Mouse (Mus musculus) monocyte, adult 5-6 weeks (primary cell): ENCODE results near the gene Abcf2. TPM values are rescaled to one million over a fixed set of nuclear protein-coding genes. Genes with fewer than 3 reads are reported as not detected.

Experiments used
- ATAC-seq: fragments of 153-309, 156-312 bp; replicated peaks from 2 replicates; pipeline ENCODE4 v1.8.0; 2017; ENCODE audit warnings: mild to moderate bottlenecking; ENCODE audit not compliant: low TSS enrichment, insufficient number of reproducible peaks, severe bottlenecking, poor library complexity, low FRiP score
- total RNA-seq: library from RNA; stranded (forward); fragments of 200-1000, 200-491, 200-594 nt; gene quantifications from 3 replicates; pipeline ENCODE4 v1.2.3, GENCODE M21; 2017

Abcf2 gene
- total RNA-seq: 33.8 to 45.3 TPM (median 42.1 TPM) in 3 replicates

DNA sequence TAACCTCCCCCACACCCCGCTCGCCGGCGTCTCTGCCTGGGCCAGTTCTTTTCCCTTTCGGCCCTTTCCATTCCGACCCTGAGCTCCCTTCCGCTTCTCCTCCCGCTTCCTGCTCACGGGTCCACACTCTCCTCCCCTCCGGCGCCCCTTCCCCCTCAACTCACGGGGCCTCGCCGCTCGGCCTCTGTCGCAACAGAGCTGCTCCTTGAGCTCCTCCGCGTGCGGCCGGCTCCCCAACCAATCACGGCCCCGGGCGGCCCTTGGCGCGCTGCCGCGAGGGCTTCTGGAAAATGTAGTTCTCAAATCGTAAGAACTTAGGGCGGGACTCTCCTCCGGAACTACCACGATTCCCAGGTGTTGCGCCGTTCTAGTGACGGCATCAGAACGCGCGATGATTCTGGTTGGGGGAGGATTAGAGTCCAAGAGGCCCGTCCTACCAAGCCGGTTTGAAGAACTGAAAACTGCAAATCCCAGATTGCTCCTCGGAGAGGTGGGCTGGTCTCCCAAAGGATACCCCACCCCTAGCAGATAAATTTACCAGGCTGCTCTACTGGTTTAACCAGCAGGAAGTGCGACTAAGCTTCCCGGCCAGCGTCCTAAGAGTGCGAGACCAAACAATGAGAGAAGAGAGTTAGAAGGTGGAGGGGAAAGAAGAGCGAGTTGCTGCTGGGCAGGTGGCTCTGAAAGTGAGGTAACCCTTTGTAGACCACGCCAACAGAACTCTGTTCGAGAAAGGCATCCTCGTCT, at the start of gene Abcf2:
Gene Abcf2, minus strand, starts transcription at position 285 of the 747 bp plus-strand sequence.
- peak; percentile 91 for ATAC-seq

DNA sequence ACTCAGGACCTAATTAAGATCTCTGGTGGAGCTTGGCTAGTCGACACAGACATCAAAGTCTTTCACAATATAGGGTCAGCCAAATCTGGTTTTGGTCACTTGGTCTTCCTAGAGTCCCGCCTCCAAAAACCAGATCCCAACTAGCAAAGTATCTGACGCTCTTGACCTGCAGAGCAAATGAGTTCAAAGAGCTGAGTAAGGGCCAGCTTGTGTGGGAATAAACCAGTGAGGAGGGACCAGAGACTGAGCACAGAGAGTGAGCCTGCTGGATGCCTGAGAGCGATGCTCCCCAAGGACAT, 47.5 kb upstream of the Abcf2 start:
- ATAC-seq: no peak

- no peak for ATAC-seq
Observed at GRCm38 (mm10) chr5:24623986-24624821, 46.9 kb upstream of the Abcf2 start, which contains the start of gene Smarcd3. Gene Smarcd3 (minus strand): TSS chr5:24624411.

DNA sequence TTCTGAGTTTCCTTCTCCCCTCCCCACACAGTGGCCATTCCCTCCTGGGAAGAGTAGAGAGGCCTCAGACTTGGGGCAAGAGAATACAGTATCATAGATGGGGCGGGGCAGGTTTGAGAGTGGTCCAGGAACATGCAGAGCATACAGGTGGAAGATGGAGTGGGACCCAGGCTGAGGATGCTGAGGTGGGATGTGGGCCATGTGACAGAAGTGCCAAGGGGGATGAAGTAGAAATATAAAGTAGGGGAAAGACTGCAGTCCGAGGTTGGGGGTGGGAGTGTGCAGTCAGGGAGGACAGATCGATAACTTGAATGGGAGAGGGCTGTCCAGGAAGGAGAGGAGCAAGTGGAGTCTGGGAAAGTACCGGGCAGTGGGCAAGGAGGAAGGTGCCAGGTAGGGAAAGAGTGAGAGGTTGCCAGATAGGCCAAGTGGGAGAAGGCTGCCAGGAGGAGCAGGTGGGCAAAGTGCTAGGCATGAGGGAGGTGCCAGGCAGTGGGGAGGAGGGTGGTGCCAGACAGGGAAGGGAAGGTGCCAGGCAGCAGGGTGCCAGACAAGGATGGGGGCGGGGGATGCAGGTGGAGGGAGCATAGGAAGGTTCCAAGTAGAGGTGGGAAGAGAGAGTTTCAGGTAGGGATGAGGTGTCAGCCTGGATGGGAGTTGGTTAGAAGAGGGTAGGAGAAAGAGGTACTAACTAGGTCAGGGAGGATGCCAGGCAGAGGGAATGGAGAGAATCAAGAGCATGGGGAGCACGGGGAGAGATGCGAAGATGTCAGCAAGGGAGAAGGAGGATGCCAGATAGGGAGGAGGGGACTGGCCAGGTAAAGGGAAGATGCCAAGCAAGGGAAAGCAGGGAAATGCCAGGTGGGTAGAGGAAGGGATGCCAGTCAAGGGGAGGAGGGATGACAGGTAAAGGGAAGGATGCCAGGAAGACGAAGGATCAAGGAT, 46.0 kb upstream of the Abcf2 start:
- ATAC-seq: no peak

DNA sequence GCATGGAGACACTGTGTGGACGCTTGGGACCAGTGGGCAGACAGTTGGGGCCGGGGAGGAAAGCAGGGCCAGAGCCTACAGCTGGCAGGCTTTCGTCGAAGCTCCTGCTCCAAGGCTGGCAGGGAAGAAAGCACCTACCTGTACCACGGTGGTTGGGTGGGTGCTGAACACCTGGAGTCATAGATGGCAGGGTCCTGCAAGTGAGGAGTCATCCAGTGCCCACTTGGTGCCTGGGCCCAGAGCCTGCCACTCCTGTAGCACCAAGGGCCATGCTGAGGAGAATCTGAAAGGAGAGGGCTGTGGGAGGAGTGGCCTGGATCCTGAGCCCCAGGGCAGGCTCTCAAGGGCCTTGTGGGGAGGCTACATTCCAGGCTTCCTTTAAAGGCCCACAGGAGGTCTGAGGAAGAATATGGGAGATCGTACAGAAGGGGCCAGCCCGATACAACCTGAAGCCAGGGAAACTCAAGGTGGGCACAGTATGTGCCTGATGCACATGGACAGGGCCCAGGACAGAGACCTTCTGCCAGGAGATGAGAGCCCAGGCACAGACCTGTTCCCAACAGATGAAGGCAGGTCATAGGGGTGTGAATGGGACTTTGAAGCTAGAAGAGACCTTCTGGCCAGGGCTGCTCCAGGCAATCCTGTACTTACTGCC, 45.2 kb upstream of the Abcf2 start:
- ATAC-seq: no peak

DNA sequence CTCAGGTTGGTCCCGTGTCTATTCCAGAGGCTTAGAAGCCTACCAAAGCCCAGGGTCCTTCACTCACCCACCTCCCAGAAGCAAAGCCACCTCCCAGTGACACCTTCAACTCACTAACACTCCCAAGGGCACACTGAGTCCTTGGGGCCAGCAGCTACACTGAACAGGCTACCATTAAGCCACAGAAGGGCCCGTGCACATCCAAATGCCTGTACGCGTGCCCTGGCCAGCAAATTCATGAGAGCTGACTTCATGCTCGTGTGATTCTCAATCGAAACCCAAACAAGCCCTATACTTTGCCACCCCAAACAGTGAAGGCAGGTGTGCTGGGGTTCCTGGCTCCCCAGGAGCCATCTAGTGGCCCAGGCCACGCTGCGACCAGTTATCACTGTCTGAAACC, 43.4 kb upstream of the Abcf2 start:
- no peak for ATAC-seq

DNA sequence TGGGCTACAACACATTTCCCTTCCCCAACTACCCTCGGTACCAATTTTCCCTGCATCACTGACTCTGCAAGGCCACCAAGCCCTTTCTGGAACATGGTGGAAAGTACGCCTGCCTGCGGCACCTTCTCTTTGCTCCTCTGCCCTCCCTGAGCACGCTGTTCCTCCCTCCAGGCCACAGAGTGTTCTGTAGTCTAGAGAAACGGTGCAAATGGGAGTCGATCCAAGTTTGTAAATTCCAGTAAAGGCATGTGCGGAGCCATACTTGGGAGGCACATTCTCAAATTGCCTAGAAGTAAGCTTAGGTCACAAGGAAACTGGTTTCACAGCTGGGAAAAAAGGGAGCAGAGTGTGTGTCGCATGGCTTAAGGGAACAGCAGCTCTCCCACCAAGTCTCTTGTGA, 42.8 kb upstream of the Abcf2 start:
- ATAC-seq: no peak

GRCm38 (mm10) chr5:24618921-24619320, 41.7 kb upstream of the Abcf2 start:
- no peak for ATAC-seq

GRCm38 (mm10) chr5:24615097-24615496, 37.8 kb upstream of the Abcf2 start:
- ATAC-seq: no peak

DNA sequence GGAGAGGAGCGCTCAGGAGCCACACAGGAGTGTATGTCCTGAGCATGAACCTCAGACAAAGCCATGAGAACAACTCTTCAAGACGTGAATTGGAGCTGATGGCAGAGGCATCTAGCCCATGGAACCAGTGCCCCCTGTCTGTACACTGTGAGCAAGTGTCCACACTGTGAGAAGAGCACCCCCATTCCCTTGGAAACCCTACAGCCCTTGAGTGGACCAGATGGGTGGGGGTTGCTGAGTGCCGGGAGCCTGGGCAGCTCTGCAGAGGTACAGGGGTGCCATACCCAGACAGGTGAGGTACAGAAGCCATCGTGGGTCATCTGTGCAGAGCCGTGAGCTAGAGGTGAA, 35.0 kb upstream of the Abcf2 start:
- no peak for ATAC-seq

DNA sequence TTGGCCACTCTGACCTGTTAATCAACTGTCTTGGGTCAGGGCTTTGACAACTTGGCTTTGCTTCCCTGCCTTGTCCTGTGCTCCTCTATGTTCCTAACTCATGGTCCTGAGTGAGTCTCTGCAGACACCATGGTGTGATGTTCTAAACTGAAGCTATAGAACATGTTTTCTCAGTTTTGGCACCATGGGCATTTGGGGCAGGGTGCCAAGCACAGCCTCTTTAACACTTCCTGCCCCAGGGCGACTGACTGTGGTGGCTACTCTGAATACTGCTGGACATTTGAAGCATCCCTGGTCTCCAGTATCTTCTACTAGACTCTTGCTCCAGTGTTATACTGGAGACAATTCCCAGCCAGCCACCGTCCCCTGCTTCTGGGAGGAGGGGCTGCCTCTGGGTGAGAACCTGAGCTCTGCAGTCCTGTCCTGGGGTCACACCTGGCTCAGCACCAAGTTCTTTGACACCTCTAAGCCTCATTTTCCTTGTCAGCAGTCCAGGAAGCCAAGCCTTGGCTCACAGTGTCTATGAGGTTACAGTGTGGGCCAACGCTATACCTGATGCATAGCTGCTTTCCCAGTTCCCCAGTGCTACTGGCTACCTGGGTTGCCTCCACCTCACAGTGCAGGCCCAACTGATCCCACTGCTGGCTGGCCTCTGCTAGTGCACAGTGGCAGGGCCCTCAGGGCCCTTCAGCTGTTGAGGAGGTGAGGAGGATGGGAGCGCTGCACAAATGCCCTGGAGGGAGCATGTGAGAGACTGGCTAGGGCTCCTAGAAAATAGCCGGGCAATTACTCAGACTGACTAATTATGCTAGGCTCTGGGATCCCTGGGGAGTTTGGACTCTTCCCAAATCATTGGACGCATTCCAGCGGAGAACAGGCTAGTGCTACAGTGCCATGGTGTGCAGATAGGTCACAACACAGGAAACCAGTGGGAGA, 34.4 kb upstream of the Abcf2 start:
- ATAC-seq: no peak

- no peak for ATAC-seq
Observed at GRCm38 (mm10) chr5:24609388-24609787, 32.1 kb upstream of the Abcf2 start.

DNA sequence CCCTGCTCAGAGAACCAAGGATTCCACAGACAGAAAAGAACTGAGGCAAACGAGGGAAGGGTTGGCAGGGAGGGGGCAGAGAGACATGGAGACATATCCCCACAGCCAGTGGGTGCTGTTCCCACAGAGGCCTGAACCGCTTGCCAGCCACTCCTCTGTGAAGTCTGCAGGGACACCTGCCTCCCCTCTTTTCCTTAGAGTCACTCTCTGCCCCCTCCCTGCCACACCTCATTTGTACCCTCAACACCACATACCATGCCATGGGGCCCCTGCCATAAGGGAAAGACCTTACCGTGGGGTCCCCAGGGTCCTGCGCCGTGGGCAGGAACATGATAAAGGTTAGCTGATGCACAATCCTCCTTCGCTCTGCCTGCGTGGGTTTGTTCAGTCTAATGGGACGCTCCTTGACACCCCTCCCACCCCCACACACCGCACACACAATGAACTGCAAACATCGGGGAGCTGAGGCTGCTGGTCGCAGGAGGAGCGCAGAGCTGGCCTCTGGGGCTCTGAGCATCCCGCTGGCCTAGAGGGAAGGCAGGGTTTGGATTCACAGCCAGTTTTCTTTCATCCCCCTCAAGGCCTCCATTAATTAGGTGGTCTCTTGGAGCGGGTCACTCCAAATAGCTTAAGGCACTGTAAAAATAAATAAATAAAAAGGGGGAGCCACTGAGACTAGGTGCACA, 28.9 kb upstream of the Abcf2 start:
- no peak for ATAC-seq

- ATAC-seq: no peak
Observed at GRCm38 (mm10) chr5:24605321-24605979, 28.2 kb upstream of the Abcf2 start.

- ATAC-seq: no peak
Observed at GRCm38 (mm10) chr5:24604656-24605100, 27.4 kb upstream of the Abcf2 start.

DNA sequence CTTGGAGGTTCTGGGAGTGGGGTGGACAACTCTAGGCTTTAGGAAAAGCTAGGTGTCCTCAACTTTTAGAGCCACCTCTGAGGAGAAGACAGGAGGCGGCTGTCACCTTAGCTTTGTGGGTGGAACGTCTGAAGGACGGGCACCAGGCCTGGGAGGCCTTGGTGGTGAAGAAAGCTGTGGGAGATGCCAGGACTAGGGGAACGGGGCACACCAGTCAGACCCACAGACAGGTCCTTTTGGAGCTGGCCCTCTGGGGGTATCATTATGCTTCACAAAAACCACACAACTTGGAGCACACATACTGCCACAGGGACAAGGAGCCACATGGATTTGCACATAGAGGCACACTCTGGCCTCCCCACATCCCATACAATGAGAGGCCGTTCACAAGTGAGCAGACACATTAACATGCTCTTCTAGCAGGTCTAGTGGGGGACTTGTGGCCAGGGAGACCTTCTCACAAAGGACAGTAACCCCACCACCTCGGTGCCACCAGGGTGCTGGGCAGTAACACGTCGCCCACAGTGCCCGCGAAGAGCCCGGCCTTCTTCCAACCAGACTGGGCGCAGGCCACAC, 26.9 kb upstream of the Abcf2 start:
- ATAC-seq: no peak
